Mouse (Mus musculus) CH12.LX (cell line): Measurements from ENCODE around the gene Ttf2. TPM values are rescaled to one million over a fixed set of nuclear protein-coding genes. Genes with fewer than 3 reads are reported as not detected.

Experiments used
- DNase-seq: peaks from one replicate; pipeline ENCODE4 v3.0.0-alpha.2; 2013; ENCODE audit errors: extremely low read depth
- H3K27ac ChIP-seq: 2 replicates; pipeline ENCODE4 v1.5.1; 2012; ENCODE audit warnings: low read depth, mild to moderate bottlenecking, control low read depth, moderate library complexity; ENCODE audit not compliant: insufficient read depth
- H3K27me3 ChIP-seq: replicated peaks from 2 replicates; pipeline ENCODE3; 2012; ENCODE audit warnings: inconsistent platforms
- H3K36me3 ChIP-seq, 2 experiments: replicated peaks in 1 of 2; 2 replicates each; pipeline versions ENCODE3 to v1.6.1; 2012; ENCODE audit warnings: inconsistent platforms in 1 of 2, low read length in 1 of 2, mild to moderate bottlenecking in 1 of 2, mixed read lengths in 1 of 2, moderate library complexity in 1 of 2; ENCODE audit not compliant: control insufficient read depth in 1 of 2, insufficient read depth in 1 of 2
- H3K4me1 ChIP-seq, 2 experiments: 2 replicates each; pipeline ENCODE4 v1.6.1; 2012; ENCODE audit warnings: inconsistent platforms in 1 of 2, moderate library complexity in 1 of 2; ENCODE audit not compliant: insufficient read depth in 2 of 2, control insufficient read depth in 1 of 2
- H3K4me2 ChIP-seq: 2 replicates; pipeline ENCODE4 v1.6.1; 2012; ENCODE audit warnings: low read depth, mild to moderate bottlenecking, control low read depth; ENCODE audit not compliant: poor library complexity, insufficient read depth, severe bottlenecking
- H3K4me3 ChIP-seq, 3 experiments: fragments of 150-350 bp in 1 of 3; sonication (generic) in 1 of 3; replicated peaks in 1 of 3; 2 replicates each; pipeline versions ENCODE3 to v1.5.1; 2011 to 2012; ENCODE audit warnings: low read depth in 2 of 3, low read length in 2 of 3, mild to moderate bottlenecking in 2 of 3, moderate library complexity in 2 of 3, control low read depth in 1 of 3, improper control_type of control experiment in 1 of 3, inconsistent platforms in 1 of 3, mixed read lengths in 1 of 3; ENCODE audit not compliant: poor library complexity in 1 of 3
- H3K79me2 ChIP-seq: replicated peaks from 2 replicates; pipeline ENCODE4 v1.6.1; 2012; ENCODE audit warnings: mild to moderate bottlenecking, moderate library complexity; ENCODE audit not compliant: control insufficient read depth, poor library complexity, insufficient read depth, severe bottlenecking; ENCODE audit errors: extremely low read depth
- H3K9ac ChIP-seq: 2 replicates; pipeline ENCODE4 v1.6.1; 2012; ENCODE audit warnings: low read depth, mild to moderate bottlenecking, control low read depth, moderate library complexity; ENCODE audit not compliant: insufficient read depth
- H3K9me3 ChIP-seq: replicated peaks from 2 replicates; pipeline ENCODE3; 2012; ENCODE audit warnings: low read length, inconsistent platforms, mixed read lengths
- CHD1 ChIP-seq: IDR thresholded peaks from 2 replicates; pipeline ENCODE4 v1.6.1; 2012; ENCODE audit warnings: low read depth, low read length, improper control_type of control experiment, inconsistent platforms
- E2F4 ChIP-seq: IDR thresholded peaks from 2 replicates; pipeline ENCODE4 v1.6.1; 2011; ENCODE audit warnings: low read depth, low read length, improper control_type of control experiment; ENCODE audit not compliant: insufficient replicate concordance
- ELF1 ChIP-seq: IDR thresholded peaks from 2 replicates; pipeline ENCODE4 v1.6.1; 2014; ENCODE audit warnings: low read depth, mild to moderate bottlenecking, inconsistent platforms, low read length, improper control_type of control experiment
- EP300 ChIP-seq: IDR thresholded peaks from 2 replicates; pipeline ENCODE4 v1.6.1; 2011; ENCODE audit warnings: low read length, improper control_type of control experiment
- ETS1 ChIP-seq: conservative IDR thresholded peaks from 2 replicates; pipeline ENCODE4 v1.6.1; 2012; ENCODE audit warnings: low read depth, mild to moderate bottlenecking, inconsistent platforms, low read length, improper control_type of control experiment, moderate library complexity
- GABPA ChIP-seq: IDR thresholded peaks from 2 replicates; pipeline ENCODE4 v1.6.1; 2012; ENCODE audit warnings: low read depth, low read length, improper control_type of control experiment, inconsistent platforms; ENCODE audit not compliant: insufficient replicate concordance
- HCFC1 ChIP-seq: IDR thresholded peaks from 2 replicates; pipeline ENCODE4 v1.6.1; 2012; ENCODE audit warnings: low read depth, mild to moderate bottlenecking, inconsistent platforms, low read length, improper control_type of control experiment
- IRF4 ChIP-seq: IDR thresholded peaks from 2 replicates; pipeline ENCODE4 v1.6.1; 2014; ENCODE audit warnings: low read depth, mild to moderate bottlenecking, inconsistent platforms, low read length, improper control_type of control experiment
- JUND ChIP-seq: conservative IDR thresholded peaks from 2 replicates; pipeline ENCODE4 v1.6.1; 2011; ENCODE audit warnings: low read depth, low read length, improper control_type of control experiment
- KAT2A ChIP-seq: IDR thresholded peaks from 2 replicates; pipeline ENCODE4 v1.6.1; 2012; ENCODE audit warnings: low read length, improper control_type of control experiment, inconsistent platforms; ENCODE audit not compliant: insufficient replicate concordance
- MAFK ChIP-seq: IDR thresholded peaks from 2 replicates; pipeline ENCODE4 v1.6.1; 2011; ENCODE audit warnings: low read length, improper control_type of control experiment; ENCODE audit not compliant: insufficient replicate concordance
- MAX ChIP-seq: IDR thresholded peaks from 2 replicates; pipeline ENCODE4 v1.6.1; 2011; ENCODE audit warnings: low read length, improper control_type of control experiment
- MAZ ChIP-seq: IDR thresholded peaks from 2 replicates; pipeline ENCODE4 v1.6.1; 2012; ENCODE audit warnings: low read depth, mild to moderate bottlenecking, inconsistent platforms, low read length, improper control_type of control experiment, moderate library complexity
- MXI1 ChIP-seq: IDR thresholded peaks from 2 replicates; pipeline ENCODE4 v1.6.1; 2011; ENCODE audit warnings: mild to moderate bottlenecking, low read depth, low read length, improper control_type of control experiment
- MYC ChIP-seq: IDR thresholded peaks from 2 replicates; pipeline ENCODE4 v1.6.1; 2011; ENCODE audit warnings: low read depth, mild to moderate bottlenecking, improper control_type of control experiment, low read length
- NRF1 ChIP-seq: IDR thresholded peaks from 2 replicates; pipeline ENCODE4 v1.6.1; 2014; ENCODE audit warnings: low read depth, mild to moderate bottlenecking, inconsistent platforms, low read length, improper control_type of control experiment, moderate library complexity
- POLR2AphosphoS2 ChIP-seq: IDR thresholded peaks from 2 replicates; pipeline ENCODE4 v1.6.1; 2011; ENCODE audit warnings: low read depth, low read length, improper control_type of control experiment
- RCOR1 ChIP-seq: conservative IDR thresholded peaks from 2 replicates; pipeline ENCODE4 v1.6.1; 2012; ENCODE audit warnings: low read depth, mild to moderate bottlenecking, inconsistent platforms, low read length, improper control_type of control experiment
- SMC3 ChIP-seq: IDR thresholded peaks from 2 replicates; pipeline ENCODE4 v1.6.1; 2011; ENCODE audit warnings: low read depth, low read length, improper control_type of control experiment
- TCF12 ChIP-seq: IDR thresholded peaks from 2 replicates; pipeline ENCODE4 v1.6.1; 2014; ENCODE audit warnings: low read depth, mild to moderate bottlenecking, inconsistent platforms, low read length, improper control_type of control experiment
- ZMIZ1 ChIP-seq: IDR thresholded peaks from 2 replicates; pipeline ENCODE4 v1.6.1; 2012; ENCODE audit warnings: low read depth, mild to moderate bottlenecking, inconsistent platforms, low read length, improper control_type of control experiment
- dilution Hi-C: fragments of 300-500 bp; cut with MboI; formaldehyde crosslinking; loops from 2 replicates; pipeline ENCODE4 v1.14.3; 2020; ENCODE audit warnings: low sequenced_read_pairs; ENCODE audit not compliant: extremely low pct_unique_long_range_greater_than_20kb, extremely low pct_ligation_motif_present
- in situ Hi-C: fragments of 300-500 bp; cut with MboI; formaldehyde crosslinking; loops from 3 replicates; pipeline ENCODE4 v1.14.3; 2019; ENCODE audit warnings: low sequenced_read_pairs, low pct_ligation_motif_present, low pct_unique_long_range_greater_than_20kb, mixed read lengths
- polyA plus RNA-seq: library from polyadenylated mRNA; unstranded; fragments of >175 nt; gene quantifications from 2 replicates; pipeline ENCODE4 v1.2.1, GENCODE M21; 2012; ENCODE audit warnings: low read depth; ENCODE audit not compliant: insufficient read length
- total RNA-seq, 2 experiments: library from RNA; depleted of rRNA; stranded (reverse); fragments of 300-350 nt in 1 of 2; fragments of >200 nt in 1 of 2; gene quantifications; 2 replicates each; pipeline ENCODE4 v1.2.3; 2012 to 2014

The Ttf2 gene
- total and polyA plus RNA-seq, 3 experiments, result 27.2 to 34.0 (median 29.7) TPM

DNA sequence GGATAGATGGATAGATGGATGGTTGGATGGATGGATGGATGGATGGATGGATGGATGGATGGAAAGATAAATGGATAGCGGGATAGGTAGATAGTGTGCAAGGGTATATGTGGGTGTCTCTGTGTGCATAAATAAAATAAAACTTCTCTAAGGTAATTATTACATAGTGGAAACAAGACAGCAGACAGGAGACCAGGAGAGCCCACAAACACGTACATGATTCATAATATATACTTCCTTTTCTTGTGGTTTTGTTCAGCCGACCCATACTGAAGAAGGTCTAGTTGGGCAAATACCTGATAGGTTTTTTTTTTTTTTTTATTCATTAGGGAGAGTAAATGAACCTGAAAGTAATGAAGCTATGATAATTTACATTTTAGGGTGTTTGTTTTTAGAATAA, 44.1 kb upstream of the Ttf2 start:
- H3K27me3 ChIP-seq, result no peaks in the 10 kb centered on the region
- H3K9ac ChIP-seq, result no peak overlapping the region
- dilution Hi-C loops (no loop called here), in situ Hi-C loops (no loop called here)
- no peak overlapping the region for H3K27ac ChIP-seq
- H3K9me3 ChIP-seq, result no peaks in the 10 kb centered on the region
- no peak overlapping the region for H3K4me2 ChIP-seq
- peaks cover 10 to 30% of the 10 kb centered on the region in 2 experiments for H3K4me1 ChIP-seq
- no peaks in the 10 kb centered on the region for H3K36me3 ChIP-seq
- H3K4me3 ChIP-seq, result no peak overlapping the region
- TF ChIP-seq SMC3 (no peak), E2F4 (no peak), ELF1 (no peak)
- no peak for DNase-seq
- H3K79me2 ChIP-seq, result no peaks in the 10 kb centered on the region

DNA sequence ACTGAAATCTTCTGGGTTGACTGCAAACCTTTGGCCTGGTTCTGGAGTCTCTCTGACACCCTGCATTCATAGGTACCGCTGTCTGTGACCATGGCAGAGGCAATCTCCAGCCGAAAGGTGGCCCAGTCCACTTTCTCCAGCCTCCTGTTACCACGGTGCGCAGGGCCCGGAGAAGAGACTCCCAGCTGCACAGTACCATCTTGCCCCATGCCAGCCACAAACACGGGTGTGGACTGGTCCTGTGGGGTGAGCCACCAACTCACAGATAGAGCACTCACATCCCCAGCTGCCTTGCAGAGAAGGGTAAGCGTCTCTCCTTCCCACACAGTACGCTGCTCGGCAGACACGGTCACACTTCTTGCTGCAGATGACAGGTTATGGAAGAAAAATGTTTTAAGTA, 43.5 kb upstream of the Ttf2 start:
- no peaks in the 10 kb centered on the region for H3K9me3 ChIP-seq
- H3K36me3 ChIP-seq, result no peaks in the 10 kb centered on the region
- H3K27ac ChIP-seq, result no peak overlapping the region
- no peak overlapping the region for H3K4me2 ChIP-seq
- dilution Hi-C loops, result no loop called here
- H3K9ac ChIP-seq, result no peak overlapping the region
- H3K4me1 ChIP-seq, result peaks cover 10 to 30% of the 10 kb centered on the region in 2 experiments
- no peaks in the 10 kb centered on the region for H3K79me2 ChIP-seq
- no peaks in the 10 kb centered on the region for H3K27me3 ChIP-seq
- no peak for DNase-seq
- in situ Hi-C loops, result no loop called here
- H3K4me3 ChIP-seq, result no peak overlapping the region
- TF ChIP-seq EP300 (no peak), POLR2AphosphoS2 (no peak), GABPA (no peak), MXI1 (no peak), RCOR1 (no peak), MAX (no peak)

DNA sequence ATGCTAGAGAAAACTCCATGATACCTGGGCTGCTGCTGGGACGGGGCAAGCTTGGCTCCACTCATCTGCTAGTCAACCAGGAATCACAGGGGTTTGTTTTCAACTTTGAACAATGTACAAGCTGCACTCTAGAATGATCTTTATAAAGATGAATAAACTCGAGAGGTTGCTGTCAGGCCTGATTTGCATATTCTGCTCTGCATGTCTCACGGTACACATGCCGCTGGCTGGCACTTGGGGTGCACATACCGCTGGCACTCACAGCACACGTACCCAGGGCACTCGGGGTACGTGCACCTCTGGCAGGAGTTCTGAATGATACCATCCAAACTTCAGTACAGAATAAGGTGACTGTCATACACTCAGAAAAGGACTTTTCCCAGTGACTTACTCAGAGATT, 43.1 kb upstream of the Ttf2 start:
- peaks cover 10 to 30% of the 10 kb centered on the region in 2 experiments for H3K4me1 ChIP-seq
- no peak overlapping the region for H3K27ac ChIP-seq
- H3K27me3 ChIP-seq, result no peaks in the 10 kb centered on the region
- dilution Hi-C loops, result no loop called here
- no peaks in the 10 kb centered on the region for H3K9me3 ChIP-seq
- TF ChIP-seq MXI1, result no peak
- TF ChIP-seq MAZ, result no peak
- TF ChIP-seq TCF12, result no peak
- TF ChIP-seq E2F4, result no peak
- TF ChIP-seq JUND, result no peak
- TF ChIP-seq ETS1, result no peak
- no peak for TF ChIP-seq CHD1
- TF ChIP-seq IRF4, result no peak
- no peak for TF ChIP-seq NRF1
- no peak for TF ChIP-seq MYC
- TF ChIP-seq MAFK, result no peak
- no peak for TF ChIP-seq ZMIZ1
- no peak for TF ChIP-seq MAX
- TF ChIP-seq ELF1, result no peak
- no peak for TF ChIP-seq HCFC1
- TF ChIP-seq KAT2A, result no peak
- TF ChIP-seq, all 38 proteins: peak for 0
- H3K4me2 ChIP-seq, result no peak overlapping the region
- no peak overlapping the region for H3K4me3 ChIP-seq
- H3K79me2 ChIP-seq, result no peaks in the 10 kb centered on the region
- no peak for DNase-seq
- H3K9ac ChIP-seq, result no peak overlapping the region
- in situ Hi-C loops, result no loop called here
- H3K36me3 ChIP-seq, result no peaks in the 10 kb centered on the region
